Mouse (Mus musculus): ENCODE measurements around the gene Slc25a39. TPM values are rescaled to one million over a fixed set of nuclear protein-coding genes. Genes with fewer than 3 reads are reported as not detected.

Slc25a39 gene
- polyA plus RNA-seq, 1 experiment = 207 TPM

GRCm38 (mm10) chr11:102429551-102429950 is 21.8 kb upstream of the Slc25a39 start:
- peak overlapping the region; percentile 72 for H3K4me3 ChIP-seq (replicated peaks; ENCODE audit: control insufficient read depth, low read depth, low read length)
- H3K27ac ChIP-seq (ENCODE audit: control insufficient read depth, insufficient read depth, low read depth, low read length, poor library complexity) = peak overlapping the region; percentile 65
- H3K4me1 ChIP-seq (ENCODE audit: control insufficient read depth, insufficient read depth, low read length) = peaks cover 10% of the 10 kb centered on the region; the same call in 1 of the 2 replicates
- WGBS = 16% methylated on average over 3 of the region's 3 CpGs
- TF ChIP-seq CTCF (IDR thresholded peaks at IDR 0.05; ENCODE audit: control insufficient read depth, insufficient read depth, low read length) = no peak

- Histone ChIP-seq H3K27ac (ENCODE audit: control insufficient read depth, insufficient read depth, low read depth, low read length, poor library complexity) (peak overlapping the region; percentile 65), H3K4me3 (replicated peaks; ENCODE audit: control insufficient read depth, low read depth, low read length) (peak overlapping the region; percentile 57), H3K4me1 (ENCODE audit: control insufficient read depth, insufficient read depth, low read length) (peaks cover 9% of the 10 kb centered on the region; the same call in 1 of the 2 replicates)
- 16% methylated on average over 8 of the region's 8 CpGs for WGBS
- TF ChIP-seq CTCF (IDR thresholded peaks at IDR 0.05; ENCODE audit: control insufficient read depth, insufficient read depth, low read length) (no peak), POLR2A (IDR thresholded peaks at IDR 0.05; ENCODE audit: borderline replicate concordance, control insufficient read depth, low read depth, low read length) (no peak)
These were observed 21.3 kb upstream of the Slc25a39 start for GRCm38 (mm10) chr11:102428981-102429540.

- TF ChIP-seq POLR2A (IDR thresholded peaks at IDR 0.05; ENCODE audit: borderline replicate concordance, control insufficient read depth, low read depth, low read length) (no peak), CTCF (IDR thresholded peaks at IDR 0.05; ENCODE audit: control insufficient read depth, insufficient read depth, low read length) (no peak)
- H3K4me1 ChIP-seq (ENCODE audit: control insufficient read depth, insufficient read depth, low read length) = no peaks in the 10 kb centered on the region; the same call in 1 of the 2 replicates
- no peak overlapping the region for H3K27ac ChIP-seq (ENCODE audit: control insufficient read depth, insufficient read depth, low read depth, low read length, poor library complexity)
- no peak overlapping the region for H3K4me3 ChIP-seq (replicated peaks; ENCODE audit: control insufficient read depth, low read depth, low read length)
- WGBS = 51% methylated on average over 8 of the region's 8 CpGs
These were observed 18.0 kb upstream of the Slc25a39 start for GRCm38 (mm10) chr11:102425555-102426316.

- Histone ChIP-seq H3K4me1 (ENCODE audit: control insufficient read depth, insufficient read depth, low read length) (no peaks in the 10 kb centered on the region; the same call in 1 of the 2 replicates), H3K4me3 (replicated peaks; ENCODE audit: control insufficient read depth, low read depth, low read length) (no peak overlapping the region), H3K27ac (ENCODE audit: control insufficient read depth, insufficient read depth, low read depth, low read length, poor library complexity) (no peak overlapping the region)
- TF ChIP-seq CTCF (IDR thresholded peaks at IDR 0.05; ENCODE audit: control insufficient read depth, insufficient read depth, low read length) (no peak), POLR2A (IDR thresholded peaks at IDR 0.05; ENCODE audit: borderline replicate concordance, control insufficient read depth, low read depth, low read length) (no peak)
- WGBS = 81% methylated on average over 6 of the region's 6 CpGs
These were observed 16.9 kb upstream of the Slc25a39 start for GRCm38 (mm10) chr11:102424666-102425065.

GRCm38 (mm10) chr11:102421559-102421958 is 13.8 kb upstream of the Slc25a39 start:
- WGBS = 67% methylated on average over 8 of the region's 8 CpGs
- H3K27ac ChIP-seq (ENCODE audit: control insufficient read depth, insufficient read depth, low read depth, low read length, poor library complexity) = no peak overlapping the region
- H3K4me1 ChIP-seq (ENCODE audit: control insufficient read depth, insufficient read depth, low read length) = no peaks in the 10 kb centered on the region
- H3K4me3 ChIP-seq (replicated peaks; ENCODE audit: control insufficient read depth, low read depth, low read length) = no peak overlapping the region
- no peak for TF ChIP-seq POLR2A (IDR thresholded peaks at IDR 0.05; ENCODE audit: borderline replicate concordance, control insufficient read depth, low read depth, low read length)
- no peak for TF ChIP-seq CTCF (IDR thresholded peaks at IDR 0.05; ENCODE audit: control insufficient read depth, insufficient read depth, low read length)

GRCm38 (mm10) chr11:102418887-102419286 is 11.1 kb upstream of the Slc25a39 start:
- H3K4me1 ChIP-seq (ENCODE audit: control insufficient read depth, insufficient read depth, low read length) = no peaks in the 10 kb centered on the region
- no peak overlapping the region for H3K4me3 ChIP-seq (replicated peaks; ENCODE audit: control insufficient read depth, low read depth, low read length)
- no peak overlapping the region for H3K27ac ChIP-seq (ENCODE audit: control insufficient read depth, insufficient read depth, low read depth, low read length, poor library complexity)
- TF ChIP-seq CTCF (IDR thresholded peaks at IDR 0.05; ENCODE audit: control insufficient read depth, insufficient read depth, low read length) = no peak
- TF ChIP-seq POLR2A (IDR thresholded peaks at IDR 0.05; ENCODE audit: borderline replicate concordance, control insufficient read depth, low read depth, low read length) = no peak

GRCm38 (mm10) chr11:102417160-102417559 is 9.4 kb upstream of the Slc25a39 start:
- no peak overlapping the region for H3K27ac ChIP-seq (ENCODE audit: control insufficient read depth, insufficient read depth, low read depth, low read length, poor library complexity)
- TF ChIP-seq CTCF (IDR thresholded peaks at IDR 0.05; ENCODE audit: control insufficient read depth, insufficient read depth, low read length) = no peak
- no peak for TF ChIP-seq POLR2A (IDR thresholded peaks at IDR 0.05; ENCODE audit: borderline replicate concordance, control insufficient read depth, low read depth, low read length)
- no peak overlapping the region for H3K4me3 ChIP-seq (replicated peaks; ENCODE audit: control insufficient read depth, low read depth, low read length)
- WGBS = 85% methylated on average over 1 of the region's 1 CpGs
- H3K4me1 ChIP-seq (ENCODE audit: control insufficient read depth, insufficient read depth, low read length) = no peaks in the 10 kb centered on the region

GRCm38 (mm10) chr11:102415034-102415802 is 7.5 kb upstream of the Slc25a39 start:
- no peak for TF ChIP-seq CTCF (IDR thresholded peaks at IDR 0.05; ENCODE audit: control insufficient read depth, insufficient read depth, low read length)
- TF ChIP-seq POLR2A (IDR thresholded peaks at IDR 0.05; ENCODE audit: borderline replicate concordance, control insufficient read depth, low read depth, low read length) = no peak

More at GRCm38 (mm10) chr11:102415034-102415802, 7.5 kb upstream of the Slc25a39 start:
- Histone ChIP-seq H3K4me1 (ENCODE audit: control insufficient read depth, insufficient read depth, low read length) (peaks cover 2% of the 10 kb centered on the region; the same call in 1 of the 2 replicates), H3K27ac (ENCODE audit: control insufficient read depth, insufficient read depth, low read depth, low read length, poor library complexity) (no peak overlapping the region), H3K4me3 (replicated peaks; ENCODE audit: control insufficient read depth, low read depth, low read length) (no peak overlapping the region)
- 77% methylated on average over 10 of the region's 10 CpGs for WGBS
